ENCODE assay signal across 14 mouse cellular contexts in genomic region chr11:62078371-62078770, GRCm38 (mm10).
DNase-seq lines count a peak whose midpoint lies in the region; ATAC-seq and TF ChIP-seq lines count a peak whose summit lies in the region.
"Had no signal": no experiment of that assay in that cellular context is flagged by ENCODE, and none has a peak within 500 bp of the region (broad histone marks: within the 10 kb centered on the region; RNA-seq: fewer than 3 reads in every experiment).

No protein-coding gene starts in this region.

- H3K27ac ChIP-seq in heart, embryonic 13.5 days (replicated peaks) = no peak overlapping the region; the same call in 1 of the 2 replicates
- no peak overlapping the region for H3K27ac ChIP-seq in lung, embryonic 15.5 days
- no peak overlapping the region for H3K27ac ChIP-seq in forebrain, embryonic 14.5 days (ENCODE audit: low read depth, low read length)
- no peak overlapping the region for H3K27ac ChIP-seq in midbrain, postnatal 0 days (ENCODE audit: low read depth, low read length)
- H3K27ac ChIP-seq in liver, embryonic 11.5 days (ENCODE audit: low read depth, low read length) = no peak overlapping the region
- H3K27ac ChIP-seq: stomach, embryonic 15.5 days had no signal

- H3K9ac ChIP-seq in heart, embryonic 13.5 days = 0 out of 2 replicates have a peak overlapping the region, but pooled peaks have one; percentile 89
- no peak overlapping the region for H3K9ac ChIP-seq in lung, embryonic 15.5 days
- no peak overlapping the region for H3K9ac ChIP-seq in forebrain, embryonic 14.5 days (ENCODE audit: low read length)
- no peak overlapping the region for H3K9ac ChIP-seq in midbrain, postnatal 0 days (replicated peaks; ENCODE audit: low read length, poor library complexity, severe bottlenecking)
- no peak overlapping the region for H3K9ac ChIP-seq in liver, embryonic 11.5 days (ENCODE audit: low read depth, low read length)
- H3K9ac ChIP-seq: stomach, embryonic 15.5 days had no signal

- peak overlapping the region; percentile 89 for H3K4me2 ChIP-seq in heart, embryonic 13.5 days
- peak overlapping the region; percentile 87; the same call in 1 of the 2 replicates for H3K4me2 ChIP-seq in lung, embryonic 15.5 days
- H3K4me2 ChIP-seq in forebrain, embryonic 14.5 days (ENCODE audit: low read length) = peak overlapping the region; percentile 81
- H3K4me2 ChIP-seq in midbrain, postnatal 0 days (ENCODE audit: low read depth, low read length, poor library complexity, severe bottlenecking) = peak overlapping the region; percentile 71
- no peak overlapping the region for H3K4me2 ChIP-seq in liver, embryonic 11.5 days

- peak overlapping the region; percentile 81 for H3K4me3 ChIP-seq in heart, embryonic 13.5 days
- H3K4me3 ChIP-seq in lung, embryonic 15.5 days = no peak overlapping the region; the same call in 1 of the 2 replicates
- H3K4me3 ChIP-seq in forebrain, embryonic 14.5 days (ENCODE audit: low read depth, low read length) = no peak overlapping the region
- H3K4me3 ChIP-seq in midbrain, postnatal 0 days (ENCODE audit: low read depth, low read length) = no peak overlapping the region
- H3K4me3 ChIP-seq in liver, embryonic 11.5 days (ENCODE audit: low read depth, low read length) = no peak overlapping the region

- H3K27me3 ChIP-seq in heart, embryonic 13.5 days (replicated peaks) = no peaks in the 10 kb centered on the region
- H3K27me3 ChIP-seq in lung, embryonic 15.5 days = no peaks in the 10 kb centered on the region
- H3K27me3 ChIP-seq in forebrain, embryonic 14.5 days (replicated peaks; ENCODE audit: control insufficient read depth, insufficient read depth, low read length) = no peaks in the 10 kb centered on the region
- H3K27me3 ChIP-seq in midbrain, postnatal 0 days (ENCODE audit: insufficient read depth, low read length) = 0 out of 2 replicates have a peak, but pooled peaks cover 2% of the 10 kb centered on the region
- no peaks in the 10 kb centered on the region for H3K27me3 ChIP-seq in liver, embryonic 11.5 days (replicated peaks; ENCODE audit: control insufficient read depth, insufficient read depth, low read length)
- H3K27me3 ChIP-seq: stomach, embryonic 15.5 days had no signal

- no peaks in the 10 kb centered on the region for H3K9me3 ChIP-seq in heart, embryonic 13.5 days
- no peaks in the 10 kb centered on the region for H3K9me3 ChIP-seq in lung, embryonic 15.5 days
- no peaks in the 10 kb centered on the region for H3K9me3 ChIP-seq in forebrain, embryonic 14.5 days (replicated peaks; ENCODE audit: control insufficient read depth, low read length)
- H3K9me3 ChIP-seq in midbrain, postnatal 0 days (ENCODE audit: low read length) = no peaks in the 10 kb centered on the region
- H3K9me3 ChIP-seq in liver, embryonic 11.5 days (ENCODE audit: control insufficient read depth, low read length) = no peaks in the 10 kb centered on the region
- H3K9me3 ChIP-seq: stomach, embryonic 15.5 days had no signal

- TF ChIP-seq CTCF in midbrain, postnatal 0 days (IDR thresholded peaks at IDR 0.05) = no peak

- WGBS in heart, embryonic 13.5 days = 87% methylated on average over 10 of the region's 10 CpGs
- WGBS in lung, embryonic 15.5 days = 81% methylated on average over 10 of the region's 10 CpGs
- WGBS in forebrain, embryonic 14.5 days = 90% methylated on average over 10 of the region's 10 CpGs
- 93% methylated on average over 10 of the region's 10 CpGs for WGBS in midbrain, postnatal 0 days
- WGBS in liver, embryonic 11.5 days = 92% methylated on average over 10 of the region's 10 CpGs

- H3K4me1 ChIP-seq in heart, embryonic 13.5 days = peaks cover 23% of the 10 kb centered on the region
- peaks cover 5% of the 10 kb centered on the region for H3K4me1 ChIP-seq in lung, embryonic 15.5 days
- peaks cover 6% of the 10 kb centered on the region for H3K4me1 ChIP-seq in forebrain, embryonic 14.5 days (ENCODE audit: control insufficient read depth, insufficient read depth, low read length)
- H3K4me1 ChIP-seq in midbrain, postnatal 0 days (ENCODE audit: insufficient read depth, low read length) = no peaks in the 10 kb centered on the region
- no peaks in the 10 kb centered on the region for H3K4me1 ChIP-seq in liver, embryonic 11.5 days (replicated peaks; ENCODE audit: control insufficient read depth, insufficient read depth, low read length)
- H3K4me1 ChIP-seq: stomach, embryonic 15.5 days had no signal

- no peaks in the 10 kb centered on the region for H3K36me3 ChIP-seq in heart, embryonic 13.5 days
- H3K36me3 ChIP-seq in lung, embryonic 15.5 days = no peaks in the 10 kb centered on the region
- H3K36me3 ChIP-seq in forebrain, embryonic 14.5 days (ENCODE audit: control insufficient read depth, insufficient read depth, low read length) = no peaks in the 10 kb centered on the region
- no peaks in the 10 kb centered on the region for H3K36me3 ChIP-seq in midbrain, postnatal 0 days (ENCODE audit: insufficient read depth, low read length)
- no peaks in the 10 kb centered on the region for H3K36me3 ChIP-seq in liver, embryonic 11.5 days (ENCODE audit: control insufficient read depth, insufficient read depth, low read length)
- H3K36me3 ChIP-seq: stomach, embryonic 15.5 days had no signal

- intact Hi-C loops in heart, postnatal 36 days (cut with DNase I) = no loop called here

- no peak for ATAC-seq in heart, embryonic 13.5 days (ENCODE audit: extremely low read depth, insufficient number of reproducible peaks, low FRiP score, low TSS enrichment)
- ATAC-seq in lung, embryonic 15.5 days (ENCODE audit: borderline replicate concordance, extremely low read depth, low FRiP score, low TSS enrichment) = no peak
- ATAC-seq in forebrain, embryonic 14.5 days = no peak
- no peak for ATAC-seq in midbrain, postnatal 0 days (ENCODE audit: low FRiP score)
- ATAC-seq in liver, embryonic 11.5 days (replicated peaks; ENCODE audit: low FRiP score) = no peak
- ATAC-seq: lung, postnatal 0 days had no signal

- no peak for DNase-seq in heart, postnatal 36 days
- DNase-seq in lung, postnatal 25 days (ENCODE audit: low spot score) = no peak
- no peak for DNase-seq in forebrain, embryonic 14.5 days (ENCODE audit: low spot score)
- no peak for DNase-seq in midbrain, postnatal 0 days (ENCODE audit: low spot score)
- no peak for DNase-seq in liver, embryonic 11.5 days (ENCODE audit: low spot score)
- DNase-seq in gastrocnemius, postnatal 25 days = no peak
- DNase-seq: adrenal gland, postnatal 14 days; embryo, embryonic 11 days; kidney, adult 8-10 months; right cerebral cortex, postnatal 14 days had no signal
